Mouse (Mus musculus) MEL (cell line): ENCODE measurements around the gene Bco1. TPM values are rescaled to one million over a fixed set of nuclear protein-coding genes. Genes with fewer than 3 reads are reported as not detected.
A peak's percentile ranks its signal among the peaks of the same experiment; 100 is the strongest.

Experiments
- DNase-seq: peaks from one replicate; pipeline ENCODE4 v3.0.0; 2011; ENCODE audit warnings: low read depth, low spot score
- H3K27ac ChIP-seq: 2 replicates; pipeline ENCODE4 v1.5.1; 2012; ENCODE audit warnings: low read depth, mild to moderate bottlenecking, control low read depth, low read length, moderate library complexity; ENCODE audit not compliant: control insufficient read depth
- H3K27me3 ChIP-seq, 2 experiments: fragments of 150-350 bp in 1 of 2; sonication (generic) in 1 of 2; 2 replicates each; pipeline ENCODE4 v1.6.1; 2012; ENCODE audit warnings: low read length in 2 of 2, mild to moderate bottlenecking in 2 of 2, improper control_type of control experiment in 1 of 2, moderate library complexity in 1 of 2; ENCODE audit not compliant: insufficient read depth in 2 of 2, control insufficient read depth in 1 of 2
- H3K36me3 ChIP-seq, 2 experiments: 2 replicates each; pipeline ENCODE4 v1.6.1; 2012 to 2014; ENCODE audit warnings: low read length in 2 of 2, improper control_type of control experiment in 1 of 2, inconsistent platforms in 1 of 2, mild to moderate bottlenecking in 1 of 2; ENCODE audit not compliant: insufficient read depth in 2 of 2, control insufficient read depth in 1 of 2
- H3K4me1 ChIP-seq, 2 experiments: fragments of 150-350 bp in 1 of 2; sonication (generic) in 1 of 2; 2 replicates each; pipeline ENCODE4 v1.6.1; 2012; ENCODE audit warnings: low read length in 2 of 2, improper control_type of control experiment in 1 of 2, mild to moderate bottlenecking in 1 of 2; ENCODE audit not compliant: insufficient read depth in 2 of 2, control insufficient read depth in 1 of 2
- H3K4me3 ChIP-seq, 2 experiments: fragments of 150-350 bp in 1 of 2; sonication (generic) in 1 of 2; 2 replicates each; pipeline ENCODE4 v1.5.1; 2012; ENCODE audit warnings: low read depth in 2 of 2, low read length in 2 of 2, mild to moderate bottlenecking in 2 of 2, moderate library complexity in 2 of 2, control low read depth in 1 of 2, improper control_type of control experiment in 1 of 2; ENCODE audit not compliant: control insufficient read depth in 1 of 2, insufficient read depth in 1 of 2
- H3K79me2 ChIP-seq: 2 replicates; pipeline ENCODE4 v1.6.1; 2012; ENCODE audit warnings: mild to moderate bottlenecking, low read length, moderate library complexity; ENCODE audit not compliant: control insufficient read depth, poor library complexity, insufficient read depth
- H3K9ac ChIP-seq: 2 replicates; pipeline ENCODE4 v1.6.1; 2012; ENCODE audit warnings: low read depth, mild to moderate bottlenecking, control low read depth, low read length, moderate library complexity; ENCODE audit not compliant: control insufficient read depth, poor library complexity, severe bottlenecking
- H3K9me3 ChIP-seq: fragments of 150-350 bp; sonication (generic); replicated peaks from 2 replicates; pipeline ENCODE4 v1.6.1; 2012; ENCODE audit warnings: mild to moderate bottlenecking, low read length, improper control_type of control experiment, moderate library complexity; ENCODE audit not compliant: insufficient read depth
- CHD1 ChIP-seq: IDR thresholded peaks from 2 replicates; pipeline ENCODE4 v1.6.1; 2012; ENCODE audit warnings: low read depth, mild to moderate bottlenecking, inconsistent platforms, low read length, improper control_type of control experiment
- CTCF ChIP-seq, 3 experiments: IDR thresholded peaks in 2 of 3; conservative IDR thresholded peaks in 1 of 3; 2 replicates each; pipeline ENCODE4 v1.5.1; 2011 to 2012; ENCODE audit warnings: low read length in 3 of 3, low read depth in 2 of 3, mild to moderate bottlenecking in 2 of 3, improper control_type of control experiment in 1 of 3, inconsistent platforms in 1 of 3, mixed read lengths in 1 of 3, moderate library complexity in 1 of 3; ENCODE audit not compliant: control insufficient read depth in 1 of 3, insufficient read depth in 1 of 3, poor library complexity in 1 of 3, severe bottlenecking in 1 of 3
- E2F4 ChIP-seq: IDR thresholded peaks from 2 replicates; pipeline ENCODE4 v1.6.1; 2011; ENCODE audit warnings: low read depth, low read length, improper control_type of control experiment, borderline replicate concordance
- ETS1 ChIP-seq: IDR thresholded peaks from 2 replicates; pipeline ENCODE4 v1.6.1; 2012; ENCODE audit warnings: low read depth, mild to moderate bottlenecking, inconsistent platforms, low read length, improper control_type of control experiment, moderate library complexity
- GABPA ChIP-seq: IDR thresholded peaks from 2 replicates; pipeline ENCODE4 v1.6.1; 2012; ENCODE audit warnings: low read depth, mild to moderate bottlenecking, inconsistent platforms, low read length, improper control_type of control experiment, moderate library complexity
- GATA1 ChIP-seq: IDR thresholded peaks from 2 replicates; pipeline ENCODE4 v1.6.1; 2011; ENCODE audit warnings: low read depth, low read length, improper control_type of control experiment
- HCFC1 ChIP-seq: IDR thresholded peaks from 2 replicates; pipeline ENCODE4 v1.6.1; 2012; ENCODE audit warnings: low read depth, mild to moderate bottlenecking, inconsistent platforms, low read length, improper control_type of control experiment, moderate library complexity
- MAFK ChIP-seq: IDR thresholded peaks from 2 replicates; pipeline ENCODE4 v1.6.1; 2011; ENCODE audit warnings: low read depth, mild to moderate bottlenecking, low read length, improper control_type of control experiment, borderline replicate concordance
- MAX ChIP-seq: IDR thresholded peaks from 2 replicates; pipeline ENCODE4 v1.6.1; 2011; ENCODE audit warnings: low read length, improper control_type of control experiment
- MEF2A ChIP-seq: IDR thresholded peaks from 2 replicates; pipeline ENCODE4 v1.6.1; 2014; ENCODE audit warnings: low read depth, mild to moderate bottlenecking, inconsistent platforms, low read length, improper control_type of control experiment; ENCODE audit not compliant: poor library complexity, insufficient replicate concordance, severe bottlenecking; ENCODE audit errors: extremely low read depth
- MXI1 ChIP-seq: IDR thresholded peaks from 2 replicates; pipeline ENCODE4 v1.6.1; 2011; ENCODE audit warnings: mild to moderate bottlenecking, low read depth, low read length, improper control_type of control experiment
- MYB ChIP-seq: IDR thresholded peaks from 2 replicates; pipeline ENCODE4 v1.6.1; 2011; ENCODE audit warnings: mild to moderate bottlenecking, low read depth, low read length, improper control_type of control experiment
- NELFE ChIP-seq: IDR thresholded peaks from 2 replicates; pipeline ENCODE4 v1.6.1; 2011; ENCODE audit warnings: low read depth, low read length, improper control_type of control experiment
- NRF1 ChIP-seq: IDR thresholded peaks from 2 replicates; pipeline ENCODE4 v1.6.1; 2014; ENCODE audit warnings: low read depth, mild to moderate bottlenecking, inconsistent platforms, low read length, improper control_type of control experiment, moderate library complexity; ENCODE audit not compliant: poor library complexity, insufficient read depth, severe bottlenecking
- POLR2AphosphoS2 ChIP-seq: IDR thresholded peaks from 2 replicates; pipeline ENCODE4 v1.6.1; 2011; ENCODE audit warnings: low read length, improper control_type of control experiment
- POLR2AphosphoS5 ChIP-seq: IDR thresholded peaks from 2 replicates; pipeline ENCODE4 v1.6.1; 2012; ENCODE audit warnings: low read depth, borderline replicate concordance, mild to moderate bottlenecking, inconsistent platforms, low read length, moderate library complexity, mixed read lengths
- RAD21 ChIP-seq: IDR thresholded peaks from 2 replicates; pipeline ENCODE4 v1.6.1; 2011; ENCODE audit warnings: mild to moderate bottlenecking, low read depth, low read length, improper control_type of control experiment
- RCOR1 ChIP-seq: IDR thresholded peaks from 2 replicates; pipeline ENCODE4 v1.6.1; 2012; ENCODE audit warnings: low read depth, mild to moderate bottlenecking, inconsistent platforms, low read length, improper control_type of control experiment
- SMC3 ChIP-seq: IDR thresholded peaks from 2 replicates; pipeline ENCODE4 v1.6.1; 2011; ENCODE audit warnings: low read depth, low read length, improper control_type of control experiment
- TAL1 ChIP-seq: IDR thresholded peaks from 2 replicates; pipeline ENCODE4 v1.6.1; 2012; ENCODE audit warnings: mild to moderate bottlenecking, inconsistent platforms, low read length, moderate library complexity, mixed read lengths
- TCF12 ChIP-seq: IDR thresholded peaks from 2 replicates; pipeline ENCODE4 v1.6.1; 2014; ENCODE audit warnings: low read depth, mild to moderate bottlenecking, inconsistent platforms, low read length, improper control_type of control experiment, moderate library complexity
- UBTF ChIP-seq: IDR thresholded peaks from 2 replicates; pipeline ENCODE4 v1.6.1; 2012; ENCODE audit warnings: low read depth, mild to moderate bottlenecking, inconsistent platforms, low read length, improper control_type of control experiment, moderate library complexity, borderline replicate concordance; ENCODE audit not compliant: insufficient read depth
- USF1 ChIP-seq: IDR thresholded peaks from 2 replicates; pipeline ENCODE4 v1.6.1; 2014; ENCODE audit warnings: low read depth, mild to moderate bottlenecking, inconsistent platforms, low read length, improper control_type of control experiment, moderate library complexity
- ZC3H11A ChIP-seq: IDR thresholded peaks from 2 replicates; pipeline ENCODE4 v1.6.1; 2012; ENCODE audit warnings: low read depth, mild to moderate bottlenecking, inconsistent platforms, low read length, improper control_type of control experiment
- ZKSCAN1 ChIP-seq: IDR thresholded peaks from 2 replicates; pipeline ENCODE4 v1.6.1; 2012; ENCODE audit warnings: low read depth, mild to moderate bottlenecking, inconsistent platforms, low read length, improper control_type of control experiment, moderate library complexity
- ZMIZ1 ChIP-seq: IDR thresholded peaks from 2 replicates; pipeline ENCODE4 v1.6.1; 2012; ENCODE audit warnings: low read depth, mild to moderate bottlenecking, inconsistent platforms, low read length, improper control_type of control experiment, moderate library complexity
- polyA plus RNA-seq, 2 experiments: library from polyadenylated mRNA; stranded (reverse) in 1 of 2; unstranded in 1 of 2; fragments of >175 nt in 1 of 2; fragments of >200 nt in 1 of 2; gene quantifications; 2 replicates each; pipeline versions ENCODE4 v1.2.1 to v1.2.4; 2012; ENCODE audit warnings: low replicate concordance in 2 of 2, low read depth in 1 of 2; ENCODE audit not compliant: insufficient read length in 2 of 2, insufficient read depth in 1 of 2, missing spikeins in 1 of 2
- total RNA-seq: library from RNA; depleted of rRNA; stranded (reverse); fragments of 300-350 nt; gene quantifications from 2 replicates; pipeline ENCODE4 v1.2.3, GENCODE M21; 2012; rRNA removed

The Bco1 gene
- total RNA-seq (1.2 and 1.6 TPM in 2 replicates), polyA plus RNA-seq (under 1 TPM in 1 of 2 experiments, not detected in 1; 0.70 TPM)

GRCm38 (mm10) chr8:117095647-117096046 is at the start of gene Bco1:
Gene Bco1, plus strand, starts transcription at chr8:117095854.
- no peaks in the 10 kb centered on the region for H3K79me2 ChIP-seq
- no peaks in the 10 kb centered on the region for H3K9me3 ChIP-seq
- peaks cover under 1 to 5% of the 10 kb centered on the region in 2 experiments; a peak in 3 of 4 replicates for H3K4me1 ChIP-seq
- TF ChIP-seq RCOR1 (no peak), NELFE (no peak), TAL1 (no peak), CHD1 (no peak), GATA1 (no peak), POLR2AphosphoS2 (no peak), NRF1 (no peak), MAX (no peak), CTCF (IDR thresholded peaks at IDR 0.05 in 2 of 3, conservative IDR thresholded peaks at IDR 0.05 in 1 of 3; ENCODE audit: control insufficient read depth in 1 of 3, insufficient read depth in 1 of 3, low read depth in 2 of 3, low read length in 3 of 3, poor library complexity in 1 of 3, severe bottlenecking in 1 of 3) (no peak), MEF2A (no peak), ZC3H11A (no peak), HCFC1 (no peak), ETS1 (no peak), POLR2AphosphoS5 (no peak), GABPA (no peak), SMC3 (no peak), ZMIZ1 (no peak), MXI1 (no peak)
- peaks cover 0 to 5% of the 10 kb centered on the region in 2 experiments; a peak in 2 of 4 replicates for H3K36me3 ChIP-seq
- no peak within 1 kb of the TSS for H3K4me3 ChIP-seq
- H3K27me3 ChIP-seq, result no peaks in the 10 kb centered on the region
- H3K9ac ChIP-seq, result no peak within 1 kb of the TSS
- no peak for DNase-seq
- H3K27ac ChIP-seq, result no peak within 1 kb of the TSS

- no peak for DNase-seq
- peak; percentile 80; the same call in 1 of the 2 replicates for TF ChIP-seq ZKSCAN1
- peak; percentile 23 to 41 (median 37); a peak in 3 of 6 replicates for TF ChIP-seq CTCF (IDR thresholded peaks at IDR 0.05 in 2 of 3, conservative IDR thresholded peaks at IDR 0.05 in 1 of 3; ENCODE audit: control insufficient read depth in 1 of 3, insufficient read depth in 1 of 3, low read depth in 2 of 3, low read length in 3 of 3, poor library complexity in 1 of 3, severe bottlenecking in 1 of 3)
- TF ChIP-seq USF1, result no peak
- TF ChIP-seq UBTF, result no peak
- TF ChIP-seq NELFE, result no peak
- peak; percentile 27 for TF ChIP-seq RAD21
- TF ChIP-seq MAFK, result no peak
- no peak for TF ChIP-seq GATA1
- no peak for TF ChIP-seq TCF12
- TF ChIP-seq MAX, result no peak
- TF ChIP-seq MYB, result no peak
- no peak for TF ChIP-seq E2F4
- no peak for TF ChIP-seq MXI1
- TF ChIP-seq, all 39 proteins: peak for 3
- Histone ChIP-seq H3K27ac (no peak overlapping the region), H3K36me3 (peaks cover 0 to 6% of the 10 kb centered on the region in 2 experiments; a peak in 2 of 4 replicates), H3K4me1 (peaks cover 5 to 13% of the 10 kb centered on the region in 2 experiments), H3K79me2 (no peaks in the 10 kb centered on the region), H3K27me3 (no peaks in the 10 kb centered on the region), H3K9ac (no peak overlapping the region), H3K4me3 (no peak overlapping the region), H3K9me3 (no peaks in the 10 kb centered on the region)
Observed at GRCm38 (mm10) chr8:117049444-117049843, 46.2 kb upstream of the Bco1 start.
